Comparison of ENCODE assay signal across 12 mouse cellular contexts in the genomic region with DNA sequence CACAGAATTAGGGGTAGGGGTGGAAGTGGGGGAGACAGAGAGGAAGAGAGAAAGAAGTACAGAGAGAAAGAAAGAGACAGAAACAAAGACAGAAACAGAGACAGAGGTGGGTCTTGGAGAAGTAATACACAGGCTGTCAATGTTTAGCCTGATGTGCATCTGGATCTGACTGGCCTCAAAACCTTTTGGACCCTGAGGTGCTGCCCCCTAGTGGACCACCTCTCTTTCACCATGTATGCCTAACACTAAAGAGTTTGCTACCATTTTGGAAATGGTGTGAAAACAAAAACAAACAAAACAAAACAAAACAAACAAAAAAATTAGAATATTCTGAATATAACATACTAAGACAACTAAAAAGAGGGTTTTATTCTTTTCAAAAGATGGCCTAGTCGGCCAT.
DNase-seq lines count a peak whose midpoint lies in the region; ATAC-seq and TF ChIP-seq lines count a peak whose summit lies in the region.
"Had no signal": no experiment of that assay in that cellular context is flagged by ENCODE, and none has a peak within 500 bp of the region (broad histone marks: within the 10 kb centered on the region; RNA-seq: fewer than 3 reads in every experiment).

No protein-coding gene starts in this region.

- no peaks in the 10 kb centered on the region for H3K9me3 ChIP-seq in kidney, embryonic 15.5 days (replicated peaks)
- no peaks in the 10 kb centered on the region for H3K9me3 ChIP-seq in E14TG2a.4 (ENCODE audit: low read length)
- no peaks in the 10 kb centered on the region for H3K9me3 ChIP-seq in kidney, embryonic 14.5 days (ENCODE audit: control insufficient read depth, low read length)
- H3K9me3 ChIP-seq: neural tube, embryonic 12.5 days had no signal

- no peak overlapping the region for H3K4me3 ChIP-seq in kidney, embryonic 15.5 days (replicated peaks)
- H3K4me3 ChIP-seq in E14TG2a.4 (replicated peaks; ENCODE audit: low read length): no peak overlapping the region
- H3K4me3 ChIP-seq in kidney, embryonic 14.5 days (ENCODE audit: low read length): no peak overlapping the region
- H3K4me3 ChIP-seq: neural tube, embryonic 12.5 days had no signal

- ATAC-seq in kidney, embryonic 15.5 days (replicated peaks; ENCODE audit: low FRiP score): no peak
- no peak for ATAC-seq in kidney, embryonic 14.5 days (ENCODE audit: low FRiP score, low TSS enrichment)
- ATAC-seq: activated CD4-positive, CD25-positive, alpha-beta regulatory T cell, adult 4 months had no signal

- no peak overlapping the region for H3K4me2 ChIP-seq in kidney, embryonic 15.5 days
- no peak overlapping the region for H3K4me2 ChIP-seq in kidney, embryonic 14.5 days (replicated peaks; ENCODE audit: low read depth, low read length)
- H3K4me2 ChIP-seq: neural tube, embryonic 12.5 days had no signal

- no peak overlapping the region for H3K9ac ChIP-seq in kidney, embryonic 15.5 days
- H3K9ac ChIP-seq in kidney, embryonic 14.5 days (ENCODE audit: low read depth, low read length): no peak overlapping the region
- H3K9ac ChIP-seq: neural tube, embryonic 12.5 days had no signal

- TF ChIP-seq CTCF in E14TG2a.4 (conservative IDR thresholded peaks at IDR 0.05; ENCODE audit: low read length): peak; percentile 63

- H3K27me3 ChIP-seq in kidney, embryonic 15.5 days: no peaks in the 10 kb centered on the region
- no peaks in the 10 kb centered on the region for H3K27me3 ChIP-seq in E14TG2a.4 (ENCODE audit: insufficient read depth, low read length)
- H3K27me3 ChIP-seq in kidney, embryonic 14.5 days (ENCODE audit: control insufficient read depth, insufficient read depth, low read length): no peaks in the 10 kb centered on the region
- H3K27me3 ChIP-seq: neural tube, embryonic 12.5 days had no signal

- WGBS in kidney, embryonic 15.5 days: 77% methylated on average over 1 of the region's 1 CpGs
- WGBS in kidney, embryonic 14.5 days: 91% methylated on average over 1 of the region's 1 CpGs

- DNase-seq in kidney, adult 9 months: peak; percentile 3
- peak; percentile 42 for DNase-seq in A20 (ENCODE audit: low read depth, low spot score)
- DNase-seq in forelimb bud, embryonic 11.5 days (ENCODE audit: low read depth, low spot score): peak; percentile 16
- no peak for DNase-seq in urinary bladder, adult 18-20 months (ENCODE audit: low spot score in 2 of 2)
- DNase-seq: cerebellum, adult 18-20 months; kidney, postnatal 25 days had no signal

- H3K27ac ChIP-seq in kidney, embryonic 15.5 days: no peak overlapping the region
- H3K27ac ChIP-seq in kidney, embryonic 14.5 days (ENCODE audit: low read depth, low read length): no peak overlapping the region
- H3K27ac ChIP-seq: macrophage; neural tube, embryonic 12.5 days had no signal

- no peaks in the 10 kb centered on the region for H3K36me3 ChIP-seq in kidney, embryonic 15.5 days
- no peaks in the 10 kb centered on the region for H3K36me3 ChIP-seq in E14TG2a.4 (ENCODE audit: insufficient read depth, low read length)
- no peaks in the 10 kb centered on the region for H3K36me3 ChIP-seq in kidney, embryonic 14.5 days (ENCODE audit: control insufficient read depth, insufficient read depth, low read length)
- H3K36me3 ChIP-seq: neural tube, embryonic 12.5 days had no signal

- no peaks in the 10 kb centered on the region for H3K4me1 ChIP-seq in kidney, embryonic 15.5 days
- H3K4me1 ChIP-seq in E14TG2a.4 (replicated peaks; ENCODE audit: low read depth, low read length): no peaks in the 10 kb centered on the region
- H3K4me1 ChIP-seq in kidney, embryonic 14.5 days (ENCODE audit: control insufficient read depth, insufficient read depth, low read length): no peaks in the 10 kb centered on the region
- H3K4me1 ChIP-seq: neural tube, embryonic 12.5 days had no signal

Comparison
In these comparisons a context has a peak if more than half of its experiments do, and no peak if none do; other contexts are left out.
1. DNase-seq: peak in kidney, adult 9 months (single experiment), A20 (single experiment) and forelimb bud, embryonic 11.5 days (single experiment); none in urinary bladder, adult 18-20 months (0 of 2).